Mouse (Mus musculus): ENCODE results near the gene Atf7ip2.
"Not testable (repeated sequence)": the region's sequence is repeated elsewhere in the genome, so short reads cannot be mapped to it uniquely, and the experiment has no call there.

GRCm38 (mm10) chr16:10276778-10277177 is 84.3 kb downstream of the Atf7ip2 start:
- TF ChIP-seq MAX (IDR thresholded peaks at IDR 0.05; ENCODE audit: low read depth); POLR2A (IDR thresholded peaks at IDR 0.05; ENCODE audit: insufficient read length, low read depth); TCF12 (IDR thresholded peaks at IDR 0.05; ENCODE audit: insufficient read depth, poor library complexity, severe bottlenecking); USF1 (IDR thresholded peaks at IDR 0.05; ENCODE audit: low read depth); MYOG (IDR thresholded peaks at IDR 0.05; ENCODE audit: control insufficient read depth in 1 of 3, insufficient read depth in 1 of 3, insufficient read length in 2 of 3, low read depth in 2 of 3); REST (IDR thresholded peaks at IDR 0.05; ENCODE audit: insufficient read depth, insufficient read length); E2F4 (IDR thresholded peaks at IDR 0.05; ENCODE audit: insufficient read depth): not testable (repeated sequence)

Data from myocyte (in vitro differentiated cells).